In the genomic region with DNA sequence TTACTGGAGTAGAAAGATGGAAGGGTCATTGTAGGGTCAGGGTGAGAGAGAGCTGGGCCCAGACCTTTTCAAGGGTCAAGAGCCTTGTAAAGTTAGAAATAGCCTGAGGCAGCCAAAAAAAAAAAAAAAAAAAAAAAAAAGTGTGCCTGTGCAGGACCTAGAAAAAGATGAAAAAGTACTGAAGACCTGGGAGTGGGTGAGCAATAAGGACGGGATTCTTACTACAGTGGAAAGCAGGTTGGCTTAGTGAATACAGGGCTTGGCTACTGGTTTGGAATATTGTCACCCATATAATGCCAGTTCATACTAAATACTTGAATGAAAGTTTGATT, we compare ENCODE assay signal across 7 mouse cellular contexts. TPM values are rescaled to one million over a fixed set of nuclear protein-coding genes. Genes with fewer than 3 reads are reported as not detected.
DNase-seq lines count a peak whose midpoint lies in the region; ATAC-seq and TF ChIP-seq lines count a peak whose summit lies in the region.

No protein-coding gene starts in this region.

- H3K27me3 ChIP-seq in megakaryocyte, embryonic 14.5 days (replicated peaks) = no peaks in the 10 kb centered on the region
- no peaks in the 10 kb centered on the region for H3K27me3 ChIP-seq in forebrain, embryonic 15.5 days
- H3K27me3 ChIP-seq in liver, embryonic 11.5 days (replicated peaks; ENCODE audit: control insufficient read depth, insufficient read depth, low read length) = no peaks in the 10 kb centered on the region
- no peaks in the 10 kb centered on the region for H3K27me3 ChIP-seq in stomach, postnatal 0 days (ENCODE audit: control insufficient read depth, insufficient read depth, low read length)

- H3K9me3 ChIP-seq in megakaryocyte, embryonic 14.5 days = no peaks in the 10 kb centered on the region
- no peaks in the 10 kb centered on the region for H3K9me3 ChIP-seq in forebrain, embryonic 15.5 days
- H3K9me3 ChIP-seq in liver, embryonic 11.5 days (ENCODE audit: control insufficient read depth, low read length) = no peaks in the 10 kb centered on the region
- no peaks in the 10 kb centered on the region for H3K9me3 ChIP-seq in stomach, postnatal 0 days (ENCODE audit: control insufficient read depth, low read length)

- H3K27ac ChIP-seq in forebrain, embryonic 15.5 days (replicated peaks) = 0 out of 2 replicates have a peak overlapping the region, but pooled peaks have one; percentile 6
- 0 out of 2 replicates have a peak overlapping the region, but pooled peaks have one; percentile 73 for H3K27ac ChIP-seq in liver, embryonic 11.5 days (ENCODE audit: low read depth, low read length)
- no peak overlapping the region for H3K27ac ChIP-seq in stomach, postnatal 0 days (replicated peaks)

- peak overlapping the region; percentile 93; the same call in 1 of the 2 replicates for H3K9ac ChIP-seq in forebrain, embryonic 15.5 days (replicated peaks)
- peak overlapping the region; percentile 97 for H3K9ac ChIP-seq in liver, embryonic 11.5 days (ENCODE audit: low read depth, low read length)
- no peak overlapping the region for H3K9ac ChIP-seq in stomach, postnatal 0 days (ENCODE audit: low read length)

- peak overlapping the region; percentile 98 for H3K4me3 ChIP-seq in megakaryocyte, embryonic 14.5 days (replicated peaks)
- peak overlapping the region; percentile 67 for H3K4me3 ChIP-seq in forebrain, embryonic 15.5 days
- peak overlapping the region; percentile 99 for H3K4me3 ChIP-seq in liver, embryonic 11.5 days (ENCODE audit: low read depth, low read length)
- peak overlapping the region; percentile 85 for H3K4me3 ChIP-seq in stomach, postnatal 0 days (ENCODE audit: low read depth, low read length)

- peaks cover 23% of the 10 kb centered on the region for H3K36me3 ChIP-seq in megakaryocyte, embryonic 14.5 days (replicated peaks; ENCODE audit: low read length)
- peaks cover 14% of the 10 kb centered on the region for H3K36me3 ChIP-seq in forebrain, embryonic 15.5 days
- H3K36me3 ChIP-seq in liver, embryonic 11.5 days (ENCODE audit: control insufficient read depth, insufficient read depth, low read length) = peaks cover 7% of the 10 kb centered on the region
- H3K36me3 ChIP-seq in stomach, postnatal 0 days (ENCODE audit: control insufficient read depth, insufficient read depth, low read length) = no peaks in the 10 kb centered on the region; the same call in none of the 2 replicates

- TF ChIP-seq CTCF in stomach, postnatal 0 days (IDR thresholded peaks at IDR 0.05; ENCODE audit: low read depth) = no peak

- no peak for ATAC-seq in megakaryocyte, adult 5-6 weeks (ENCODE audit: poor library complexity, severe bottlenecking)
- ATAC-seq in forebrain, embryonic 15.5 days (replicated peaks) = no peak
- ATAC-seq in liver, embryonic 11.5 days (replicated peaks; ENCODE audit: low FRiP score) = 0 out of 2 replicates have a peak, but pooled peaks have one; percentile 6
- ATAC-seq in stomach, postnatal 0 days (ENCODE audit: low FRiP score, low TSS enrichment) = peak; percentile 6; the same call in 1 of the 2 replicates

- H3K4me1 ChIP-seq in megakaryocyte, embryonic 14.5 days = peaks cover 19% of the 10 kb centered on the region
- H3K4me1 ChIP-seq in forebrain, embryonic 15.5 days = peaks cover 18% of the 10 kb centered on the region
- peaks cover 10% of the 10 kb centered on the region for H3K4me1 ChIP-seq in liver, embryonic 11.5 days (replicated peaks; ENCODE audit: control insufficient read depth, insufficient read depth, low read length)
- H3K4me1 ChIP-seq in stomach, postnatal 0 days (replicated peaks; ENCODE audit: control insufficient read depth, insufficient read depth) = peaks cover 6% of the 10 kb centered on the region; the same call in 1 of the 2 replicates

- no peak for DNase-seq in liver, embryonic 11.5 days (ENCODE audit: low spot score)
- no peak for DNase-seq in stomach, postnatal 0 days (ENCODE audit: low spot score)
- DNase-seq in cerebellum, postnatal 25 days = no peak
- no peak for DNase-seq in spleen, adult 12 weeks (ENCODE audit: low spot score)

- WGBS in forebrain, embryonic 15.5 days = 85% methylated on average over 1 of the region's 1 CpGs
- 91% methylated on average over 1 of the region's 1 CpGs for WGBS in liver, embryonic 11.5 days
- 67% methylated on average over 1 of the region's 1 CpGs for WGBS in stomach, postnatal 0 days

- peak overlapping the region; percentile 91 for H3K4me2 ChIP-seq in forebrain, embryonic 15.5 days (replicated peaks)
- peak overlapping the region; percentile 97 for H3K4me2 ChIP-seq in liver, embryonic 11.5 days
- peak overlapping the region; percentile 91 for H3K4me2 ChIP-seq in stomach, postnatal 0 days (replicated peaks; ENCODE audit: low read depth)

- TF ChIP-seq EP300 in stomach, postnatal 0 days (optimal IDR thresholded peaks at IDR 0.05) = no peak

RNA-seq across cellular contexts. Expression of gene Atxn1l, which starts 0.5 kb away (rescaled TPM):
- 1.5 and 6.3 TPM in 2 replicates for polyA plus RNA-seq in megakaryocyte, embryonic 14.5 days (2012; ENCODE audit: insufficient read depth, low replicate concordance)
- total RNA-seq in megakaryocyte, adult 5-6 weeks (2015) = 14.5 and 15.0 TPM in 2 replicates
- 17.7 and 21.3 TPM in 2 replicates for total RNA-seq in megakaryocyte, adult 5-6 weeks (2017)
- polyA plus RNA-seq in forebrain, embryonic 15.5 days (2015; fragmentation: Nextera tagmentation; extraction: Ambion mirVana) = 4.3 and 4.6 TPM in 2 replicates
- 5.6 and 7.5 TPM in 2 replicates for polyA plus RNA-seq in liver, embryonic 11.5 days (2014; fragmentation: Nextera tagmentation; extraction: Ambion mirVana)
- 2.7 and 2.8 TPM in 2 replicates for polyA plus RNA-seq in stomach, postnatal 0 days (2015; fragmentation: Nextera tagmentation; extraction: Ambion mirVana)

RNA-seq across cellular contexts. Expression of gene Zfp821, which starts 32.7 kb away (rescaled TPM):
- 2.4 and 4.7 TPM in 2 replicates for polyA plus RNA-seq in megakaryocyte, embryonic 14.5 days (2012; ENCODE audit: insufficient read depth, low replicate concordance)
- total RNA-seq in megakaryocyte, adult 5-6 weeks (2015) = 4.7 and 6.0 TPM in 2 replicates
- 8.4 and 9.3 TPM in 2 replicates for total RNA-seq in megakaryocyte, adult 5-6 weeks (2017)
- polyA plus RNA-seq in forebrain, embryonic 15.5 days (2015; fragmentation: Nextera tagmentation; extraction: Ambion mirVana) = 85.6 and 94.3 TPM in 2 replicates
- 10.6 and 11.7 TPM in 2 replicates for polyA plus RNA-seq in liver, embryonic 11.5 days (2014; fragmentation: Nextera tagmentation; extraction: Ambion mirVana)
- polyA plus RNA-seq in stomach, postnatal 0 days (2015; fragmentation: Nextera tagmentation; extraction: Ambion mirVana) = 12.2 and 13.6 TPM in 2 replicates

RNA-seq across cellular contexts. Expression of gene Ap1g1, which starts 40.3 kb away (rescaled TPM):
- polyA plus RNA-seq in megakaryocyte, embryonic 14.5 days (2012; ENCODE audit: insufficient read depth, low replicate concordance) = 2.4 and 6.2 TPM in 2 replicates
- 80.6 and 85.2 TPM in 2 replicates for total RNA-seq in megakaryocyte, adult 5-6 weeks (2015)
- 68.4 and 80.5 TPM in 2 replicates for total RNA-seq in megakaryocyte, adult 5-6 weeks (2017)
- 50.4 and 51.8 TPM in 2 replicates for polyA plus RNA-seq in forebrain, embryonic 15.5 days (2015; fragmentation: Nextera tagmentation; extraction: Ambion mirVana)
- 32.7 and 36.5 TPM in 2 replicates for polyA plus RNA-seq in liver, embryonic 11.5 days (2014; fragmentation: Nextera tagmentation; extraction: Ambion mirVana)
- polyA plus RNA-seq in stomach, postnatal 0 days (2015; fragmentation: Nextera tagmentation; extraction: Ambion mirVana) = 20.2 and 21.6 TPM in 2 replicates

RNA-seq across cellular contexts. Expression of gene Ist1, which starts 45.0 kb away (rescaled TPM):
- 11.1 and 15.2 TPM in 2 replicates for polyA plus RNA-seq in megakaryocyte, embryonic 14.5 days (2012; ENCODE audit: insufficient read depth, low replicate concordance)
- total RNA-seq in megakaryocyte, adult 5-6 weeks (2015) = 88.7 and 95.1 TPM in 2 replicates
- total RNA-seq in megakaryocyte, adult 5-6 weeks (2017) = 97.5 and 108 TPM in 2 replicates
- polyA plus RNA-seq in forebrain, embryonic 15.5 days (2015; fragmentation: Nextera tagmentation; extraction: Ambion mirVana) = 177 and 181 TPM in 2 replicates
- polyA plus RNA-seq in liver, embryonic 11.5 days (2014; fragmentation: Nextera tagmentation; extraction: Ambion mirVana) = 76.4 and 85.5 TPM in 2 replicates
- 96.0 and 103 TPM in 2 replicates for polyA plus RNA-seq in stomach, postnatal 0 days (2015; fragmentation: Nextera tagmentation; extraction: Ambion mirVana)

Comparison
In these comparisons a context has a peak if more than half of its experiments do, and no peak if none do; other contexts are left out.
1. ATAC-seq: peak in liver, embryonic 11.5 days (single experiment) and stomach, postnatal 0 days (single experiment); none in megakaryocyte, adult 5-6 weeks (single experiment) and forebrain, embryonic 15.5 days (single experiment).
2. Peak in every context shown above with its lines, with median percentiles within 50 percentile points of each other: H3K4me3 ChIP-seq and H3K4me2 ChIP-seq.